Mouse (Mus musculus) neural tube, embryonic 11.5 days (tissue): Measurements from ENCODE around the gene Popdc2. TPM values are rescaled to one million over a fixed set of nuclear protein-coding genes. Genes with fewer than 3 reads are reported as not detected.

Experiments
- ATAC-seq: fragments of 200-750 bp; cut with Nextera tagmentation; 2 replicates; pipeline ENCODE4 v1.8.0; 2017; ENCODE audit warnings: moderate number of reproducible peaks, mild to moderate bottlenecking, moderate TSS enrichment, moderate library complexity; ENCODE audit not compliant: insufficient read depth, low FRiP score, low TSS enrichment
- DNase-seq: peaks from one replicate; pipeline ENCODE4 v3.0.0-alpha.2; 2015; ENCODE audit warnings: low spot score
- H3K27ac ChIP-seq: fragments of 300-500 bp; sonication (generic); 2 replicates; pipeline ENCODE4 v1.5.1; 2014; ENCODE audit warnings: low read depth, mild to moderate bottlenecking, low read length
- H3K27me3 ChIP-seq: fragments of 300-500 bp; sonication (generic); 2 replicates; pipeline ENCODE4 v1.6.1; 2014; ENCODE audit warnings: mild to moderate bottlenecking, low read length, mixed read lengths; ENCODE audit not compliant: control insufficient read depth, insufficient read depth
- H3K36me3 ChIP-seq: fragments of 300-500 bp; sonication (generic); 2 replicates; pipeline ENCODE4 v1.6.1; 2014; ENCODE audit warnings: mild to moderate bottlenecking, low read length, moderate library complexity, mixed read lengths; ENCODE audit not compliant: control insufficient read depth, insufficient read depth
- H3K4me1 ChIP-seq: fragments of 300-500 bp; sonication (generic); 2 replicates; pipeline ENCODE4 v1.6.1; 2014; ENCODE audit warnings: low read length, mixed read lengths; ENCODE audit not compliant: control insufficient read depth, insufficient read depth
- H3K4me2 ChIP-seq: fragments of 300-500 bp; sonication (generic); 2 replicates; pipeline ENCODE4 v1.6.1; 2014; ENCODE audit warnings: low read depth, mild to moderate bottlenecking, moderate library complexity
- H3K4me3 ChIP-seq: fragments of 300-500 bp; sonication (generic); 2 replicates; pipeline ENCODE4 v1.5.1; 2014; ENCODE audit warnings: low read depth, low read length
- H3K9ac ChIP-seq: fragments of 300-500 bp; sonication (generic); 2 replicates; pipeline ENCODE4 v1.6.1; 2014; ENCODE audit warnings: mild to moderate bottlenecking, low read length
- H3K9me3 ChIP-seq: fragments of 300-500 bp; sonication (generic); 2 replicates; pipeline ENCODE4 v1.6.1; 2016; ENCODE audit warnings: low read length; ENCODE audit not compliant: control insufficient read depth
- WGBS: fragments of 180-500 bp; shearing (Covaris S2); extraction: QIAGEN DNeasy Blood & Tissue Kit; methylation state at CpG from one replicate; pipeline ENCODE4 v1.1.7; 2014; 5-methylcytosine and 5-hydroxymethylcytosine counted together
- polyA plus RNA-seq: library from polyadenylated mRNA; unstranded; fragments of >200 nt; fragmentation: Nextera tagmentation; extraction: Ambion mirVana; gene quantifications from 2 replicates; pipeline ENCODE4 v1.2.1, GENCODE M21; 2014

Popdc2 gene
- polyA plus RNA-seq, 1 experiment from 2014 or later, result 1.2 TPM

GRCm38 (mm10) chr16:38387389-38387788, 25.4 kb downstream of the Popdc2 start:
- Histone ChIP-seq H3K9ac (no peak overlapping the region), H3K36me3 (no peaks in the 10 kb centered on the region), H3K4me3 (no peak overlapping the region), H3K27ac (no peak overlapping the region), H3K4me2 (no peak overlapping the region), H3K9me3 (no peaks in the 10 kb centered on the region), H3K27me3 (no peaks in the 10 kb centered on the region), H3K4me1 (no peaks in the 10 kb centered on the region)
- no peak for ATAC-seq
- 85% methylated on average over 6 of the region's 6 CpGs for WGBS
- DNase-seq, result no peak

- Histone ChIP-seq H3K4me2 (no peak overlapping the region), H3K36me3 (no peaks in the 10 kb centered on the region), H3K27ac (no peak overlapping the region), H3K27me3 (no peaks in the 10 kb centered on the region), H3K9me3 (no peaks in the 10 kb centered on the region), H3K4me1 (no peaks in the 10 kb centered on the region), H3K4me3 (no peak overlapping the region), H3K9ac (no peak overlapping the region)
- ATAC-seq (no peak), DNase-seq (no peak)
- WGBS, result 78% methylated on average over 6 of the region's 6 CpGs
These were observed 26.7 kb downstream of the Popdc2 start for GRCm38 (mm10) chr16:38388757-38389156.

- H3K36me3 ChIP-seq, result no peaks in the 10 kb centered on the region
- H3K9ac ChIP-seq, result no peak overlapping the region
- 72% methylated on average over 8 of the region's 8 CpGs for WGBS
- no peaks in the 10 kb centered on the region for H3K4me1 ChIP-seq
- no peak overlapping the region for H3K27ac ChIP-seq
- no peak overlapping the region for H3K4me3 ChIP-seq
- DNase-seq (no peak), ATAC-seq (no peak)
- H3K4me2 ChIP-seq, result no peak overlapping the region
- no peaks in the 10 kb centered on the region for H3K9me3 ChIP-seq
- H3K27me3 ChIP-seq, result no peaks in the 10 kb centered on the region
These were observed 27.4 kb downstream of the Popdc2 start for GRCm38 (mm10) chr16:38389284-38389893.

DNA sequence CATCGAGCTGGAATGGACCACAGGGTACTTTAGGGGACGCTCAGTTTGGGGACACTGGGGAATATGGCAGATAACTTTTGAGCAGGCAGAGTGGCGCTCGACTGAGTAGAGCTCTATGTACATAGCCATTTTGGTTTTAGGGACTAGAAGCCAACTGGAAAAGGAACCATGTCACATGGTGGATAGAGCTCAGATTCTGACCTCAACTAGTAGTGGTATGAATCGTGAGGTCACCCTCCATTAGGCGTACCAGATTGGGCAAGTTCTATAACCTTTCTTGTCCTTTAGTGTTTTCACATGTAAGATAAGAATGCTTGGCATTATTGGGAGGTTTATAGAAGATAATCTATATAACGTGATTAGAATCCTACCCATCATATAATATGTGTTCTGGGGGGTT, 28.3 kb downstream of the Popdc2 start:
- Histone ChIP-seq H3K27ac (no peak overlapping the region), H3K4me2 (no peak overlapping the region), H3K9me3 (no peaks in the 10 kb centered on the region), H3K9ac (no peak overlapping the region), H3K36me3 (no peaks in the 10 kb centered on the region), H3K4me3 (no peak overlapping the region), H3K27me3 (no peaks in the 10 kb centered on the region), H3K4me1 (no peaks in the 10 kb centered on the region)
- 90% methylated on average over 7 of the region's 7 CpGs for WGBS
- DNase-seq, result no peak
- no peak for ATAC-seq

GRCm38 (mm10) chr16:38392126-38392894, 30.3 kb downstream of the Popdc2 start:
- no peak overlapping the region for H3K4me3 ChIP-seq
- H3K27me3 ChIP-seq, result no peaks in the 10 kb centered on the region
- no peak for DNase-seq
- H3K9me3 ChIP-seq, result no peaks in the 10 kb centered on the region
- no peaks in the 10 kb centered on the region for H3K4me1 ChIP-seq
- no peak overlapping the region for H3K27ac ChIP-seq
- WGBS, result 83% methylated on average over 23 of the region's 23 CpGs
- ATAC-seq, result no peak
- H3K9ac ChIP-seq, result no peak overlapping the region
- H3K36me3 ChIP-seq, result no peaks in the 10 kb centered on the region
- no peak overlapping the region for H3K4me2 ChIP-seq

GRCm38 (mm10) chr16:38394191-38394618, 32.2 kb downstream of the Popdc2 start:
- WGBS, result 91% methylated on average over 8 of the region's 8 CpGs
- no peak overlapping the region for H3K27ac ChIP-seq
- H3K9me3 ChIP-seq, result no peaks in the 10 kb centered on the region
- ATAC-seq, result no peak
- no peaks in the 10 kb centered on the region for H3K36me3 ChIP-seq
- H3K4me3 ChIP-seq, result no peak overlapping the region
- no peak for DNase-seq
- H3K27me3 ChIP-seq, result no peaks in the 10 kb centered on the region
- H3K4me1 ChIP-seq, result no peaks in the 10 kb centered on the region
- H3K9ac ChIP-seq, result no peak overlapping the region
- H3K4me2 ChIP-seq, result no peak overlapping the region

DNA sequence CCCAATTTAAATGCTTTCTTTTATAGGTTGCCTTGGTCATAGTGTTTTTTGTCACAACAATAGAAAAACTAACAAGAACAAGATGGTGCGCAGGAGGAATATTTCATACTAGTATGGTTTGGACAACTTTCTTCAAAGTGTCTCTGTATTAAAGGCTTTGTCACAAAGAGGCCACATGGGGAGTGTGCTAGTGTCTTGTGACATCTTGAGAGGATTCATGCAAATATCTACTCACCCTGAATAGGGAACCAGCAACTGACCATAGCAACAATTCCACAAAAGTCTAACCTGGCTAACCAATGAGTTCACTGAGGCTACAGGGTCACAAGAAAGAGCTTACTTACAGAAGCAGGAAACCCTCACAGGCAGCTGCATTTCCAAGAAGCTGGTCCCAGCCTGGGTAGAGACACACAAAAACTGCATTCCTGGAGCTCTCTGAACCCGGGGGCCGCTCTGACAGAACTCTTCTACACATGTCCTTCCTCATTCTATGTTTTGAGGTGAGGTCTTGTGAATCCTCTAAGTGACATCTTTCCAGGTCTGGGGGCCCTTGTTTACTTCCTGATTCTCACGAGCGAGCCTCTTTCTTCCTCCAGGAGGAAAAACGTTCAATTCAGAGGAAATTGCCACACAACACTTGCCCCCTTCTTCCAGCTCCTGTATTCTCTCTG, 33.2 kb downstream of the Popdc2 start:
- Histone ChIP-seq H3K27me3 (no peaks in the 10 kb centered on the region), H3K4me2 (no peak overlapping the region), H3K36me3 (no peaks in the 10 kb centered on the region), H3K9me3 (no peaks in the 10 kb centered on the region), H3K4me3 (no peak overlapping the region), H3K4me1 (0 out of 2 replicates have a peak, but pooled peaks cover 2% of the 10 kb centered on the region), H3K9ac (no peak overlapping the region), H3K27ac (no peak overlapping the region)
- WGBS, result 75% methylated on average over 6 of the region's 6 CpGs
- ATAC-seq, result no peak
- no peak for DNase-seq

- DNase-seq, result no peak
These were observed 34.1 kb downstream of the Popdc2 start for GRCm38 (mm10) chr16:38396155-38396554.

More at GRCm38 (mm10) chr16:38396155-38396554, 34.1 kb downstream of the Popdc2 start:
- Histone ChIP-seq H3K9me3 (no peaks in the 10 kb centered on the region), H3K36me3 (no peaks in the 10 kb centered on the region), H3K27me3 (no peaks in the 10 kb centered on the region), H3K27ac (no peak overlapping the region), H3K4me1 (0 out of 2 replicates have a peak, but pooled peaks cover 2% of the 10 kb centered on the region), H3K4me2 (no peak overlapping the region), H3K9ac (no peak overlapping the region), H3K4me3 (no peak overlapping the region)
- ATAC-seq, result no peak
- 81% methylated on average over 13 of the region's 13 CpGs for WGBS
